Mouse (Mus musculus) liver, postnatal 0 days (tissue): Measurements from ENCODE around the gene Itm2b.

Experiments used
- CTCF ChIP-seq: sonication (generic); IDR thresholded peaks from 2 replicates; pipeline ENCODE4 v1.5.1; 2016; ENCODE audit warnings: antibody characterized with exemption, low read depth
- EP300 ChIP-seq: IDR thresholded peaks from 2 replicates; pipeline ENCODE4 v1.6.1; 2016; ENCODE audit warnings: antibody characterized with exemption, low read depth, mild to moderate bottlenecking

- TF ChIP-seq CTCF (no peak), EP300 (no peak)
Observed at GRCm38 (mm10) chr14:73391457-73391856, 6.4 kb upstream of the Itm2b start.
